Mouse (Mus musculus) large intestine, adult 2 months (tissue): ENCODE data around the gene Endov. TPM values are rescaled to one million over a fixed set of nuclear protein-coding genes. Genes with fewer than 3 reads are reported as not detected.

ENCODE experiments used
- DNase-seq: peaks from one replicate; pipeline ENCODE4 v3.0.0-alpha.2; 2012; ENCODE audit warnings: low read depth, low spot score
- WGBS: fragments of 180-500 bp; shearing (Covaris S2); methylation state at CpG from one replicate; pipeline ENCODE4 v1.1.7; 2018; 5-methylcytosine and 5-hydroxymethylcytosine counted together
- polyA plus RNA-seq: library from polyadenylated mRNA; depleted of rRNA; stranded (reverse); fragments of >200 nt; gene quantifications from 2 replicates; pipeline ENCODE4 v1.2.3, GENCODE M21; 2012

The Endov gene
- polyA plus RNA-seq, 1 experiment = 16.0 TPM

GRCm38 (mm10) chr11:119515823-119516676 lies 24.9 kb downstream of the Endov start:
- WGBS = 80% methylated on average over 16 of the region's 16 CpGs
- DNase-seq = no peak

GRCm38 (mm10) chr11:119516677-119517361 lies 25.7 kb downstream of the Endov start:
- no peak for DNase-seq
- 71% methylated on average over 12 of the region's 12 CpGs for WGBS

GRCm38 (mm10) chr11:119519387-119519786 lies 28.2 kb downstream of the Endov start:
- WGBS = 100% methylated on average over 1 of the region's 1 CpGs
- DNase-seq = no peak

- no peak for DNase-seq
- 35% methylated on average over 5 of the region's 5 CpGs for WGBS
Observed at GRCm38 (mm10) chr11:119520005-119520712, 29.0 kb downstream of the Endov start.

GRCm38 (mm10) chr11:119520713-119521063 lies 29.5 kb downstream of the Endov start:
- DNase-seq = no peak

- no peak for DNase-seq
- 86% methylated on average over 6 of the region's 6 CpGs for WGBS
Observed at GRCm38 (mm10) chr11:119521920-119522710, 31.0 kb downstream of the Endov start.

GRCm38 (mm10) chr11:119522779-119523178 lies 31.6 kb downstream of the Endov start:
- DNase-seq = no peak
- 64% methylated on average over 8 of the region's 8 CpGs for WGBS

- no peak for DNase-seq
- WGBS = 85% methylated on average over 3 of the region's 3 CpGs
Observed at GRCm38 (mm10) chr11:119523392-119523791, 32.2 kb downstream of the Endov start.

- 2% methylated on average over 33 of the region's 33 CpGs for WGBS
- DNase-seq = peak; percentile 45
Observed at GRCm38 (mm10) chr11:119524545-119524949, 33.4 kb downstream of the Endov start.

GRCm38 (mm10) chr11:119526068-119526966 lies 35.2 kb downstream of the Endov start:
- DNase-seq = no peak
- WGBS = 67% methylated on average over 14 of the region's 14 CpGs

GRCm38 (mm10) chr11:119528930-119529329 lies 37.8 kb downstream of the Endov start:
- WGBS = 52% methylated on average over 11 of the region's 11 CpGs

GRCm38 (mm10) chr11:119532460-119532859 lies 41.3 kb downstream of the Endov start:
- DNase-seq = no peak
- WGBS = 67% methylated on average over 8 of the region's 8 CpGs

More at GRCm38 (mm10) chr11:119528930-119529329, 37.8 kb downstream of the Endov start:
- DNase-seq = no peak

- 65% methylated on average over 7 of the region's 7 CpGs for WGBS
Observed at GRCm38 (mm10) chr11:119533745-119534144, 42.6 kb downstream of the Endov start.

GRCm38 (mm10) chr11:119539944-119540343 lies 48.8 kb downstream of the Endov start:
- no peak for DNase-seq
- WGBS = 36% methylated on average over 14 of the region's 14 CpGs

More at GRCm38 (mm10) chr11:119533745-119534144, 42.6 kb downstream of the Endov start:
- DNase-seq = no peak

GRCm38 (mm10) chr11:119540560-119540959 lies 49.4 kb downstream of the Endov start:
- 72% methylated on average over 9 of the region's 9 CpGs for WGBS
- no peak for DNase-seq

GRCm38 (mm10) chr11:119541082-119541481 lies 49.9 kb downstream of the Endov start:
- 74% methylated on average over 9 of the region's 9 CpGs for WGBS
- no peak for DNase-seq

GRCm38 (mm10) chr11:119542371-119542770 lies 51.2 kb downstream of the Endov start:
- 38% methylated on average over 9 of the region's 9 CpGs for WGBS
- no peak for DNase-seq

GRCm38 (mm10) chr11:119542886-119543285 lies 51.7 kb downstream of the Endov start:
- DNase-seq = no peak
- WGBS = 65% methylated on average over 5 of the region's 5 CpGs
